Mouse (Mus musculus): ENCODE data around the gene Gm3625.

DNA sequence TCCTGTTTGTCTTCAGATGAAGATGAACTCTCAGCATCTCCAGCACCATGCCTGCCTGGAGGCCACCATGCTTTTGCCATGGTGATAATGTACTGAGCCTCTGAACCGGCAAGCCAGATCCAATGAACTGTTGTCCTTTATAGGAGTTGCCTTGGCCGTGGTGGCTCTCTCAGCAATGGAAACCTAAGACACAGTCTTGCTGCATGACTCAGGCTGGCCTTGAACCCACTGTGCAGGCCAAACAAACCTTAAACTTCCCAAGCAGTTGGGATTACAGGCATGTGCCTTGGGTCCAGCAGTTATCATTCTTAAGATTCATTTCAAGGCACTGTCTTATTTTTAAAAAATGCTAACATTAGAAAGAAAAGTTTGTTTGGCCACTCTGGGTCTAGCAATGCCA is 4.9 kb downstream of the Gm3625 start:
- TF ChIP-seq KAT2A (conservative IDR thresholded peaks at IDR 0.05; ENCODE audit: low read depth, low read length), result no peak
- no peak for TF ChIP-seq MXI1 (IDR thresholded peaks at IDR 0.05; ENCODE audit: low read depth, low read length)
- TF ChIP-seq EP300 (IDR thresholded peaks at IDR 0.05; ENCODE audit: low read depth in 1 of 2, low read length in 2 of 2), result no peak
- TF ChIP-seq RAD21 (IDR thresholded peaks at IDR 0.05; ENCODE audit: low read depth, low read length), result no peak
- no peak for TF ChIP-seq POLR2AphosphoS5 (IDR thresholded peaks at IDR 0.05; ENCODE audit: borderline replicate concordance, low read depth, low read length)
- no peak for TF ChIP-seq USF1 (IDR thresholded peaks at IDR 0.05; ENCODE audit: low read depth, low read length)
- TF ChIP-seq CTCF (IDR thresholded peaks at IDR 0.05 in 2 of 3, conservative IDR thresholded peaks at IDR 0.05 in 1 of 3; ENCODE audit: control insufficient read depth in 1 of 3, insufficient read depth in 1 of 3, low read depth in 2 of 3, low read length in 3 of 3, poor library complexity in 1 of 3, severe bottlenecking in 1 of 3), result no peak
- TF ChIP-seq MAX (IDR thresholded peaks at IDR 0.05; ENCODE audit: low read length), result no peak
- TF ChIP-seq POLR2A (IDR thresholded peaks at IDR 0.05; ENCODE audit: control insufficient read depth in 1 of 2, insufficient read depth in 1 of 2, low read depth in 1 of 2, low read length in 2 of 2, poor library complexity in 1 of 2), result no peak
- TF ChIP-seq POLR2AphosphoS2 (IDR thresholded peaks at IDR 0.05; ENCODE audit: low read length), result no peak
- TF ChIP-seq UBTF (IDR thresholded peaks at IDR 0.05; ENCODE audit: borderline replicate concordance, insufficient read depth, low read depth, low read length), result no peak
- no peak for TF ChIP-seq GATA1 (IDR thresholded peaks at IDR 0.05; ENCODE audit: low read depth, low read length)

All from MEL (cell line).